Mouse (Mus musculus): ENCODE results near the gene 1700001P01Rik. TPM values are rescaled to one million over a fixed set of nuclear protein-coding genes. Genes with fewer than 3 reads are reported as not detected.
A peak's percentile ranks its signal among the peaks of the same experiment; 100 is the strongest.

1700001P01Rik gene
- total and polyA plus RNA-seq, 2 experiments from 2014 or later: not detected

GRCm38 (mm10) chr11:97818003-97818402 lies 42.3 kb upstream of the 1700001P01Rik start:
- no peak for TF ChIP-seq CTCF (IDR thresholded peaks at IDR 0.05; ENCODE audit: low read depth)
- TF ChIP-seq EP300 (IDR thresholded peaks at IDR 0.05; ENCODE audit: low read depth): no peak
- DNase-seq (ENCODE audit: low spot score) (no peak), ATAC-seq (ENCODE audit: insufficient read depth, low read depth) (no peak)
- Histone ChIP-seq H3K4me1 (ENCODE audit: control insufficient read depth, insufficient read depth) (peaks cover 54% of the 10 kb centered on the region), H3K9ac (replicated peaks; ENCODE audit: low read depth, low read length) (no peak overlapping the region), H3K4me2 (ENCODE audit: low read depth, low read length) (no peak overlapping the region), H3K4me3 (ENCODE audit: low read depth, low read length) (no peak overlapping the region), H3K9me3 (replicated peaks; ENCODE audit: control insufficient read depth, low read length) (no peaks in the 10 kb centered on the region), H3K27me3 (ENCODE audit: control insufficient read depth, insufficient read depth, low read length) (no peaks in the 10 kb centered on the region), H3K36me3 (replicated peaks; ENCODE audit: control insufficient read depth, insufficient read depth, low read length) (peaks cover 27% of the 10 kb centered on the region), H3K27ac (ENCODE audit: low read depth) (peak overlapping the region; percentile 71)
- 69% methylated on average over 6 of the region's 6 CpGs for WGBS

DNA sequence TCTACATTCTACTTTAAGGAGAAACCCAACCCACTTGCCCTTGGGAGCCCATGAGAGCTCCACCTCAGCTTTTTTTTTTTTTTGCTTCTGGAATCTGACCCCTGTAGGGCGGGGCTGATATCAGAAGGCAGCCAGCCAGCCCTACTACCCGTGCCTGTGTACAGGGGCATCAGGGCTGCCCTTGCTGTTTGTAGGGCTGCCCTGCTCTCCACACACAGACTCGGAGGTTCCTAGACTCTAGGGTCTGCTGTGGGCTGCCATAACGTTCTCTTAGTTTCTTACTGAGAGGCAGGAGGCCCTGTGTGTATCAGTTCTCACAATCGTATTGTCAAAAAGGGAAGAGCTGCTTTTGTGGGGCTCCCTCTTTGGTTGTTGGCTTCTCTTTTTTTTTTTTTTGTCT lies 41.7 kb upstream of the 1700001P01Rik start:
- H3K36me3 ChIP-seq (replicated peaks; ENCODE audit: control insufficient read depth, insufficient read depth, low read length): peaks cover 26% of the 10 kb centered on the region
- WGBS: 18% methylated on average over 5 of the region's 5 CpGs
- peak overlapping the region; percentile 63 for H3K27ac ChIP-seq (ENCODE audit: low read depth)
- no peaks in the 10 kb centered on the region for H3K27me3 ChIP-seq (ENCODE audit: control insufficient read depth, insufficient read depth, low read length)
- no peak for TF ChIP-seq CTCF (IDR thresholded peaks at IDR 0.05; ENCODE audit: low read depth)
- TF ChIP-seq EP300 (IDR thresholded peaks at IDR 0.05; ENCODE audit: low read depth): no peak
- no peaks in the 10 kb centered on the region for H3K9me3 ChIP-seq (replicated peaks; ENCODE audit: control insufficient read depth, low read length)
- ATAC-seq (ENCODE audit: insufficient read depth, low read depth) (peak; percentile 64), DNase-seq (ENCODE audit: low spot score) (no peak)
- H3K4me1 ChIP-seq (ENCODE audit: control insufficient read depth, insufficient read depth): peaks cover 59% of the 10 kb centered on the region
- H3K4me3 ChIP-seq (ENCODE audit: low read depth, low read length): no peak overlapping the region
- H3K9ac ChIP-seq (replicated peaks; ENCODE audit: low read depth, low read length): peak overlapping the region; percentile 45; the same call in 1 of the 2 replicates
- no peak overlapping the region for H3K4me2 ChIP-seq (ENCODE audit: low read depth, low read length)

DNA sequence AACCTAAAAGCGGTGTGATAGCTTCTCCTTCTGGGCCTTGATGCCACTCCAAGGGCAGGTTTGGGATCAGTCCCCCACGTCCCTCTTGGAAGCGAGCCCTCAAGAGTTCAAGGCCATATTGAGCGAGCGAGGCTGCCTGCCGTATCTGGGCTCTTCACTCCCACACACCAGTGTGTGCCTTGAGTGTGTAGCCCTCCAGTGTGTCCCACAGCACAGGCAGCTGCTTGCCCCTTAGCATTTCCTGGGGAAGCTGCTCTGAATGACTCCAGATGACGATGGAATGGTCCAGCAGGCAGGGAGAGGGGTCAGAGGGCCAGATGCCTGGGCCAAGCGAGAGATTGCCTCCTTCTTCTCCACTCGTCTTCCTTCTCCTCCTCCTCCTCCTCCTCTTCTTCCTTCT lies 41.2 kb upstream of the 1700001P01Rik start:
- WGBS: 38% methylated on average over 9 of the region's 9 CpGs
- H3K9me3 ChIP-seq (replicated peaks; ENCODE audit: control insufficient read depth, low read length): no peaks in the 10 kb centered on the region
- peak overlapping the region; percentile 37 for H3K27ac ChIP-seq (ENCODE audit: low read depth)
- peaks cover 62% of the 10 kb centered on the region for H3K4me1 ChIP-seq (ENCODE audit: control insufficient read depth, insufficient read depth)
- H3K4me3 ChIP-seq (ENCODE audit: low read depth, low read length): no peak overlapping the region
- no peak for DNase-seq (ENCODE audit: low spot score)
- H3K4me2 ChIP-seq (ENCODE audit: low read depth, low read length): no peak overlapping the region
- no peak for TF ChIP-seq CTCF (IDR thresholded peaks at IDR 0.05; ENCODE audit: low read depth)
- no peak for TF ChIP-seq EP300 (IDR thresholded peaks at IDR 0.05; ENCODE audit: low read depth)
- H3K9ac ChIP-seq (replicated peaks; ENCODE audit: low read depth, low read length): 0 out of 2 replicates have a peak overlapping the region, but pooled peaks have one; percentile 45
- ATAC-seq (ENCODE audit: insufficient read depth, low read depth): no peak
- H3K36me3 ChIP-seq (replicated peaks; ENCODE audit: control insufficient read depth, insufficient read depth, low read length): peaks cover 26% of the 10 kb centered on the region
- H3K27me3 ChIP-seq (ENCODE audit: control insufficient read depth, insufficient read depth, low read length): no peaks in the 10 kb centered on the region

DNA sequence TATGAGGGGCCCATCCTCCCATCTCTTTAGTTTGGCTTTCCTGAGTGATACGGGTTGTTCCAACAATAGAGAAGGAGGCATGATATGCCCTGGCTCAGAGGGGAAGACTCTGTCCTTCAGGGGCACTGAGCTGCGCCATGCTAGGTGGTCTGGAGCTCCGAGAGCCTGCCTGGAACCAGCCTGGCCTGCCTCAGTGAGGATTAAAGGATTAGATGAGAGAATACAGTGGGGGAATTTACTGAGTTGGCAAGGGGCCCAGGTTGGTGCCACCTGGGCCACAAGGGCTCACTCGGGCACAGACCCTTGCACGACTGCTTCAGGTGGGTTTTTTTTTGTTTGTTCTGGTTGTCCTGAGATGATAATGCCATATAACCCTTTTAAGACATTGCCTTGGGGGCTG lies 40.5 kb upstream of the 1700001P01Rik start:
- no peaks in the 10 kb centered on the region for H3K27me3 ChIP-seq (ENCODE audit: control insufficient read depth, insufficient read depth, low read length)
- H3K4me1 ChIP-seq (ENCODE audit: control insufficient read depth, insufficient read depth): peaks cover 67% of the 10 kb centered on the region
- DNase-seq (ENCODE audit: low spot score) (no peak), ATAC-seq (ENCODE audit: insufficient read depth, low read depth) (no peak)
- 73% methylated on average over 5 of the region's 5 CpGs for WGBS
- TF ChIP-seq EP300 (IDR thresholded peaks at IDR 0.05; ENCODE audit: low read depth) (no peak), CTCF (IDR thresholded peaks at IDR 0.05; ENCODE audit: low read depth) (no peak)
- H3K36me3 ChIP-seq (replicated peaks; ENCODE audit: control insufficient read depth, insufficient read depth, low read length): peaks cover 26% of the 10 kb centered on the region
- H3K9ac ChIP-seq (replicated peaks; ENCODE audit: low read depth, low read length): no peak overlapping the region
- H3K27ac ChIP-seq (ENCODE audit: low read depth): no peak overlapping the region
- no peak overlapping the region for H3K4me3 ChIP-seq (ENCODE audit: low read depth, low read length)
- no peaks in the 10 kb centered on the region for H3K9me3 ChIP-seq (replicated peaks; ENCODE audit: control insufficient read depth, low read length)
- H3K4me2 ChIP-seq (ENCODE audit: low read depth, low read length): no peak overlapping the region

DNA sequence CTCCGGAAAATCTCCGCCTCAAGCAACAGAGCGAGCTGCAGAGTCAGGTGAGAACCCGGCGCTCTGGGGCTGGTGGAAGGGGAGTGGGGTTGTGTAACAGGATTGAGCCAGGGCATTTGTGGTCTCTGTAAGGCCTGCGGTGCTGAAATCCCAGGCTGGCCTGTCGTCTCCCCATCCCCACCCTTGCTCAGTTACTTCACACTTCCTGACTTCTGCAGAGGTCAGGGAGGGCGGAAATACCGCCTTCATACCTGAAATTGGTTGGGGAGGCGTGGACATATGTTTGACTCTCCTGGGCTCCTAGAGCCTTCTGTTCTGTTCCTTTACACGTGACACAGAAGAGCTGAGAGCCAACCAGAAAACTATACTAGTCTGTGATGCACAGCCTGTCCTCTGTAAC lies 40.0 kb upstream of the 1700001P01Rik start:
- no peak for ATAC-seq (ENCODE audit: insufficient read depth, low read depth)
- peaks cover 26% of the 10 kb centered on the region for H3K36me3 ChIP-seq (replicated peaks; ENCODE audit: control insufficient read depth, insufficient read depth, low read length)
- H3K4me2 ChIP-seq (ENCODE audit: low read depth, low read length): no peak overlapping the region
- 77% methylated on average over 11 of the region's 11 CpGs for WGBS
- peaks cover 66% of the 10 kb centered on the region for H3K4me1 ChIP-seq (ENCODE audit: control insufficient read depth, insufficient read depth)
- H3K4me3 ChIP-seq (ENCODE audit: low read depth, low read length): no peak overlapping the region
- no peaks in the 10 kb centered on the region for H3K9me3 ChIP-seq (replicated peaks; ENCODE audit: control insufficient read depth, low read length)
- no peaks in the 10 kb centered on the region for H3K27me3 ChIP-seq (ENCODE audit: control insufficient read depth, insufficient read depth, low read length)
- H3K9ac ChIP-seq (replicated peaks; ENCODE audit: low read depth, low read length): no peak overlapping the region
- H3K27ac ChIP-seq (ENCODE audit: low read depth): no peak overlapping the region
- TF ChIP-seq EP300 (IDR thresholded peaks at IDR 0.05; ENCODE audit: low read depth) (no peak), CTCF (IDR thresholded peaks at IDR 0.05; ENCODE audit: low read depth) (no peak)
- DNase-seq (ENCODE audit: low spot score): no peak

Data from heart, postnatal 0 days (tissue).